Mouse (Mus musculus) lung, postnatal 0 days (tissue): ENCODE results near the gene Fancd2os. TPM values are rescaled to one million over a fixed set of nuclear protein-coding genes. Genes with fewer than 3 reads are reported as not detected.

Experiments used
- ATAC-seq: fragments of 200-750 bp; cut with Nextera tagmentation; 2 replicates; pipeline ENCODE4 v1.8.0; 2017; ENCODE audit warnings: moderate library complexity
- DNase-seq: peaks from one replicate; pipeline ENCODE4 v3.0.0-alpha.2; 2016; ENCODE audit warnings: low spot score
- H3K27ac ChIP-seq: fragments of 300-500 bp; sonication (generic); 2 replicates; pipeline ENCODE4 v1.5.1; 2014; ENCODE audit warnings: antibody characterized with exemption, mild to moderate bottlenecking, low read length, mixed read lengths
- H3K27me3 ChIP-seq: fragments of 300-500 bp; sonication (generic); replicated peaks from 2 replicates; pipeline ENCODE4 v1.6.1; 2014; ENCODE audit warnings: low read length, mixed read lengths; ENCODE audit not compliant: insufficient read depth
- H3K36me3 ChIP-seq: fragments of 300-500 bp; sonication (generic); 2 replicates; pipeline ENCODE4 v1.6.1; 2014; ENCODE audit warnings: low read length, mixed read lengths; ENCODE audit not compliant: insufficient read depth
- H3K4me1 ChIP-seq: fragments of 300-500 bp; sonication (generic); 2 replicates; pipeline ENCODE4 v1.6.1; 2014; ENCODE audit warnings: antibody characterized with exemption, low read depth, low read length, mixed read lengths; ENCODE audit not compliant: insufficient read depth
- H3K4me2 ChIP-seq: fragments of 300-500 bp; sonication (generic); replicated peaks from 2 replicates; pipeline ENCODE4 v1.6.1; 2014; ENCODE audit warnings: low read depth, mild to moderate bottlenecking, low read length, moderate library complexity, mixed read lengths
- H3K4me3 ChIP-seq: fragments of 300-500 bp; sonication (generic); 2 replicates; pipeline ENCODE4 v1.5.1; 2014; ENCODE audit warnings: low read depth, low read length
- H3K9ac ChIP-seq: fragments of 300-500 bp; sonication (generic); replicated peaks from 2 replicates; pipeline ENCODE4 v1.6.1; 2014; ENCODE audit warnings: low read depth, mild to moderate bottlenecking
- H3K9me3 ChIP-seq: fragments of 300-500 bp; sonication (generic); 2 replicates; pipeline ENCODE4 v1.6.1; 2016; ENCODE audit warnings: low read length, mixed read lengths
- CTCF ChIP-seq: IDR thresholded peaks from 2 replicates; pipeline ENCODE4 v1.5.1; 2016; ENCODE audit warnings: antibody characterized with exemption, mild to moderate bottlenecking
- EP300 ChIP-seq: IDR thresholded peaks from 2 replicates; pipeline ENCODE4 v1.6.1; 2016; ENCODE audit warnings: antibody characterized with exemption, mild to moderate bottlenecking, control low read depth
- WGBS: fragments of 180-500 bp; shearing (Covaris S2); extraction: QIAGEN DNeasy Blood & Tissue Kit; methylation state at CpG from one replicate; pipeline ENCODE4 v1.1.7; 2014; 5-methylcytosine and 5-hydroxymethylcytosine counted together
- polyA plus RNA-seq: library from polyadenylated mRNA; unstranded; fragments of >200 nt; fragmentation: Nextera tagmentation; extraction: Ambion mirVana; gene quantifications from 2 replicates; pipeline ENCODE4 v1.2.1, GENCODE M21; 2015

The Fancd2os gene
- polyA plus RNA-seq, 1 experiment from 2014 or later = not detected

DNA sequence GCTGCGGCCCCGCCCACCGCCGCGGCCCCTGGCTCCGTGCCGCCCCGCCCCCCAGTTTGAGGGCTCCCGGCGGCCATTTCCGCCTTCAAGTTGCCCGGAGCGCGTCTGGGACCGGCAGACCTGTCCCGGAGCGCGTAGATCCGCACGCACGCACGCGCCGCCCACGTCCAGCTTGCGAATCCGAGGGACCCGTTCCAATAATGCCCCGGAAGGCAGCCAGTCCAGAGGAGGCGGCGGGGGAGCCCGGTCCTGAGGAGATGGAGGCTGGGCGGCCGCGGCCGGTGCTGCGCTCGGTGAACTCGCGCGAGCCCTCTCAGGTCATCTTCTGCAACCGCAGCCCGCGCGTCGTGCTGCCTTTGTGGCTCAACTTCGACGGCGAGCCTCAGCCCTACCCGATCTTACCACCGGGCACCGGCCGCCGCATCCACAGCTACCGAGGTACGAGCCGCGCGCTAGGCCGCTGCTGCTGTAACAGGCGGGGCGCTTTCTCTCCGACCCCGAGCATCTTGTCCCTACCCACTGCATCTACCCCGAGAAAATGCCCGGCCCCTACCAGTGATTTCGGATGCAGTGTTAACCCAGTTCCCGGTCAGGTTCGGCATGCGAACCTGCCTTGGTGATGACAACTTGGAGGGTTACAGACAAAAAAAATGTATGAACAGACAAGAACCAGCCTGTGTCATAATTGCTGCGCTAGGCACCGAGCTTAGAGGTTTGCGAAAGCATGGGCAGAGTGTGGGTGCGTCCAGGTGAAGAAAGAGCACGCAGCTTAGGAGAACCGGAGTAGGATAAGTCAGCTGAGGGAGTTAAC, 23.6 kb upstream of the Fancd2os start, which contains the start of gene Vhl:
TSS of gene Vhl (plus strand) at position 19 of the 811 bp plus-strand sequence.
- Histone ChIP-seq H3K4me1 (peaks cover 5% of the 10 kb centered on the region; the same call in 1 of the 2 replicates), H3K27me3 (no peaks in the 10 kb centered on the region), H3K9me3 (no peaks in the 10 kb centered on the region), H3K36me3 (peaks cover 9% of the 10 kb centered on the region), H3K27ac (peak within 1 kb of the TSS; percentile 89), H3K9ac (peak within 1 kb of the TSS; percentile 60), H3K4me2 (peak within 1 kb of the TSS; percentile 65), H3K4me3 (peak within 1 kb of the TSS; percentile 67)
- peak; percentile 91 for DNase-seq
- under 1% methylated on average over 62 of the region's 76 CpGs for WGBS
- peak; percentile 93 for ATAC-seq
- TF ChIP-seq CTCF (peak; percentile 53), EP300 (no peak)

GRCm38 (mm10) chr6:113623386-113623785, 22.9 kb upstream of the Fancd2os start:
- 63% methylated on average over 5 of the region's 5 CpGs for WGBS
- Histone ChIP-seq H3K9me3 (no peaks in the 10 kb centered on the region), H3K4me3 (peak overlapping the region; percentile 67), H3K9ac (no peak overlapping the region), H3K4me1 (peaks cover 5% of the 10 kb centered on the region; the same call in 1 of the 2 replicates), H3K27ac (peak overlapping the region; percentile 89; the same call in 1 of the 2 replicates), H3K4me2 (peak overlapping the region; percentile 65), H3K27me3 (no peaks in the 10 kb centered on the region), H3K36me3 (peaks cover 7% of the 10 kb centered on the region)
- TF ChIP-seq EP300 = no peak
- TF ChIP-seq CTCF = no peak
- ATAC-seq (no peak), DNase-seq (no peak)

DNA sequence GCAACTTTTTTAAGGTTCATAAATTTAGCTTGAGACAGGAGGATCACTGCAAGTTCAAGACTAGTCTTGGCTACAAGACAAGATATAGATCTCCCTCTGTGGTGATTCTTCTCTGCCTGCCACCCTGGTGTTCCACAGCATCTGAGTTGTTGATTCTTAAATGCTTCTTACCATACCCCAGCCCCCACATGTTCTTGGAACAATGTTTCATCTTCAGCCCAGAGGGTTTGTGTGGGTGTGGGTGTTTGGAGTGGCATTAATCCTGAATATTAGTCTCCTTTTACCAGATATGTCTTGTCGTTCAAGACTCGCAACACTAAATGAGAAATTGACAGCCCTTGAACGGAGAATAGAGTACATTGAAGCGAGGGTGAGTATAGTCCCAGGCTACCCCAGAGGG, 15.0 kb upstream of the Fancd2os start:
- TF ChIP-seq CTCF (no peak), EP300 (no peak)
- no peak for DNase-seq
- Histone ChIP-seq H3K4me2 (no peak overlapping the region), H3K9ac (no peak overlapping the region), H3K4me1 (no peaks in the 10 kb centered on the region), H3K9me3 (no peaks in the 10 kb centered on the region), H3K36me3 (peaks cover 32% of the 10 kb centered on the region; the same call in 1 of the 2 replicates), H3K27me3 (no peaks in the 10 kb centered on the region), H3K27ac (no peak overlapping the region), H3K4me3 (no peak overlapping the region)
- no peak for ATAC-seq
- 89% methylated on average over 4 of the region's 4 CpGs for WGBS

DNA sequence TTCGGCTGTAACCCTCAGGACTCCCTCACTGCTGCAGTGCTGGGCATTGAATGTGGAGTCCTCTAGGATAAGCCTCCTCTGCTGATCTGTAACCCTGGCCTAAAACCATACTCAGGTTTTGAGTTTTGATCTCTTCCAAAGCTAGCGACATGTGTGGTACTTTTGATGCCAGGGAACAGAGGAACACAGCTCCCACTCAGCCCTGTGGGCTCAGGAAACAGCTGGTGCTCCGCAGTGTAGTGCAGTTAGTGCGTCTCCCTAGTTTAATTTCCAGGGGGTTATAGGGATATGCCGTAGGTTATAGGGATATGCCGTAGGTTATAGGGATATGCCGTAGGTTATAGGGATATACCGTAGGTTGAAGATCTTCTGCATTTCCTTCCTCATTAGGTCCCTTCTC, 14.5 kb upstream of the Fancd2os start:
- H3K36me3 ChIP-seq = peaks cover 32% of the 10 kb centered on the region; the same call in 1 of the 2 replicates
- no peak overlapping the region for H3K27ac ChIP-seq
- H3K4me2 ChIP-seq = no peak overlapping the region
- no peak for TF ChIP-seq EP300
- TF ChIP-seq CTCF = no peak
- ATAC-seq (no peak), DNase-seq (no peak)
- 96% methylated on average over 8 of the region's 8 CpGs for WGBS
- no peak overlapping the region for H3K4me3 ChIP-seq
- no peaks in the 10 kb centered on the region for H3K9me3 ChIP-seq
- no peak overlapping the region for H3K9ac ChIP-seq
- H3K4me1 ChIP-seq = no peaks in the 10 kb centered on the region
- H3K27me3 ChIP-seq = no peaks in the 10 kb centered on the region

DNA sequence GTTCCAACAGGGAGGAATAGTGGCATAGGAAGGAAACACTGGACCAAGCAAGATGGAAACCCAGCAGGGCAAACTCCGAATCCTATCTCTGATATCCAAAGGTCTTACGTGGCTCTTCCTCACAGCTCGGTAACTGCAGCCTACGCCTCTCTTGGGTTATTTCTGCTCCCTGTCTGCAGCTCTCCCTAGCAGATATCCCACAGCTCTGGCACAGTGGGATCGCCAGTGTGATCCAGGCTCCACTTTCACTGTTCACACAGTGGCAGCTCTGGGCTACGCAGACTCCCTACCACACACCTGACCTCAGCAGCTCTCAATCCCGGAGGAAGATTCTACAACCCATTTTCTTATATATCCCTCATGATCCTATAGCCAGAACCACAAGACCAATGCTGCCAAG, 13.6 kb upstream of the Fancd2os start:
- ATAC-seq = no peak
- over 99% methylated on average over 7 of the region's 7 CpGs for WGBS
- peaks cover 32% of the 10 kb centered on the region; the same call in 1 of the 2 replicates for H3K36me3 ChIP-seq

GRCm38 (mm10) chr6:113612258-113612969, 11.9 kb upstream of the Fancd2os start:
- ATAC-seq = no peak
- Histone ChIP-seq H3K9me3 (no peaks in the 10 kb centered on the region), H3K27me3 (no peaks in the 10 kb centered on the region), H3K27ac (no peak overlapping the region), H3K36me3 (peaks cover 27% of the 10 kb centered on the region; the same call in 1 of the 2 replicates), H3K9ac (no peak overlapping the region), H3K4me3 (no peak overlapping the region), H3K4me1 (no peaks in the 10 kb centered on the region), H3K4me2 (no peak overlapping the region)
- WGBS = 82% methylated on average over 8 of the region's 8 CpGs
- TF ChIP-seq CTCF = no peak
- no peak for TF ChIP-seq EP300
- no peak for DNase-seq

More for the DNA sequence above, 13.6 kb upstream of the Fancd2os start:
- Histone ChIP-seq H3K4me2 (no peak overlapping the region), H3K4me1 (no peaks in the 10 kb centered on the region), H3K9ac (no peak overlapping the region), H3K27ac (no peak overlapping the region), H3K9me3 (no peaks in the 10 kb centered on the region), H3K4me3 (no peak overlapping the region), H3K27me3 (no peaks in the 10 kb centered on the region)
- TF ChIP-seq EP300 = no peak
- no peak for TF ChIP-seq CTCF
- DNase-seq = no peak
